Mouse (Mus musculus) hindbrain, postnatal 0 days (tissue): Measurements from ENCODE around the gene Trub2. TPM values are rescaled to one million over a fixed set of nuclear protein-coding genes. Genes with fewer than 3 reads are reported as not detected.

Experiments
- ATAC-seq: fragments of 200-750 bp; cut with Nextera tagmentation; 2 replicates; pipeline ENCODE4 v1.8.0; 2017; ENCODE audit warnings: mild to moderate bottlenecking, moderate TSS enrichment, moderate library complexity
- DNase-seq: peaks from one replicate; pipeline ENCODE4 v3.0.0-alpha.2; 2015; ENCODE audit warnings: low spot score
- H3K27ac ChIP-seq: fragments of 300-500 bp; sonication (generic); 2 replicates; pipeline ENCODE4 v1.5.1; 2014; ENCODE audit warnings: mild to moderate bottlenecking
- H3K27me3 ChIP-seq: fragments of 300-500 bp; sonication (generic); 2 replicates; pipeline ENCODE4 v1.6.1; 2014; ENCODE audit warnings: low read length, mixed read lengths; ENCODE audit not compliant: insufficient read depth
- H3K36me3 ChIP-seq: fragments of 300-500 bp; sonication (generic); 2 replicates; pipeline ENCODE4 v1.6.1; 2014; ENCODE audit warnings: low read length, mixed read lengths; ENCODE audit not compliant: insufficient read depth
- H3K4me1 ChIP-seq: fragments of 300-500 bp; sonication (generic); 2 replicates; pipeline ENCODE4 v1.6.1; 2014; ENCODE audit warnings: antibody characterized with exemption, low read length, mixed read lengths; ENCODE audit not compliant: insufficient read depth
- H3K4me2 ChIP-seq: fragments of 300-500 bp; sonication (generic); 2 replicates; pipeline ENCODE4 v1.6.1; 2014; ENCODE audit warnings: low read depth, mild to moderate bottlenecking, low read length, moderate library complexity, mixed read lengths
- H3K4me3 ChIP-seq: fragments of 300-500 bp; sonication (generic); 2 replicates; pipeline ENCODE4 v1.5.1; 2014; ENCODE audit warnings: low read length
- H3K9ac ChIP-seq: fragments of 300-500 bp; sonication (generic); replicated peaks from 2 replicates; pipeline ENCODE4 v1.6.1; 2014; ENCODE audit warnings: mild to moderate bottlenecking, low read length, moderate library complexity, mixed read lengths
- H3K9me3 ChIP-seq: fragments of 300-500 bp; sonication (generic); 2 replicates; pipeline ENCODE4 v1.6.1; 2016; ENCODE audit warnings: low read length, mixed read lengths
- CTCF ChIP-seq: IDR thresholded peaks from 2 replicates; pipeline ENCODE4 v1.5.1; 2016; ENCODE audit warnings: antibody characterized with exemption, control low read depth, low read depth
- WGBS: fragments of 180-500 bp; shearing (Covaris S2); extraction: QIAGEN DNeasy Blood & Tissue Kit; methylation state at CpG from one replicate; pipeline ENCODE4 v1.1.7; 2014; 5-methylcytosine and 5-hydroxymethylcytosine counted together
- polyA plus RNA-seq: library from polyadenylated mRNA; unstranded; fragments of >200 nt; fragmentation: Nextera tagmentation; extraction: Ambion mirVana; gene quantifications from 2 replicates; pipeline ENCODE4 v1.2.1, GENCODE M21; 2015
- total RNA-seq: library from RNA; depleted of rRNA; stranded (reverse); fragments of >200 nt; gene quantifications from 2 replicates; pipeline ENCODE4 v1.2.3, GENCODE M21; 2014

The Trub2 gene
- total and polyA plus RNA-seq, 2 experiments from 2014 or later = 32.5 to 49.9 TPM

DNA sequence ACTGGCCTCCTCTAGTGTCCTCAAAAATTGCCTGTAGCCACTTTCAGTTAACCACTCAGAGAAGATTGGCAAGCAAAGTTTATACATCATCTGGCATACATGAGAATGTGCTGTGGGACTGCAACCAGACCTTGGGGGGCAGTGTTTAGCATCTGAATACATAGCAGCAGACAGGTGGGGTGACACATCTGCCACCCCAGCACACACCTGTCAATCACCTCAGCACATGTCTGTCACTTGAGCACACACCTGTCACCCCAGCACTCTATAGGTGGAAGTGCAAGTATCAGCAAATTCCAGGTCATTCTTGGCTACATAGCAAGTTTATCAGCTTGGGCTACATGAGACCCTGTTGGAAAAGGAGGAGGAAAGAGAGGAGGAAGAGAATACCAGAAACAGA, 32.6 kb downstream of the Trub2 start:
- no peak for ATAC-seq
- H3K4me1 ChIP-seq = no peaks in the 10 kb centered on the region
- no peak overlapping the region for H3K4me3 ChIP-seq
- DNase-seq = no peak
- peaks cover 21% of the 10 kb centered on the region; the same call in 1 of the 2 replicates for H3K27me3 ChIP-seq
- no peak for TF ChIP-seq CTCF
- no peaks in the 10 kb centered on the region for H3K36me3 ChIP-seq
- H3K9ac ChIP-seq = no peak overlapping the region
- H3K9me3 ChIP-seq = no peaks in the 10 kb centered on the region
- H3K27ac ChIP-seq = no peak overlapping the region
- no peak overlapping the region for H3K4me2 ChIP-seq

GRCm38 (mm10) chr2:29752397-29752796, 35.9 kb downstream of the Trub2 start:
- Histone ChIP-seq H3K9me3 (no peaks in the 10 kb centered on the region), H3K4me2 (no peak overlapping the region), H3K9ac (no peak overlapping the region), H3K36me3 (no peaks in the 10 kb centered on the region), H3K27me3 (peaks cover 26% of the 10 kb centered on the region; the same call in 1 of the 2 replicates), H3K4me3 (no peak overlapping the region), H3K27ac (no peak overlapping the region), H3K4me1 (peaks cover 1% of the 10 kb centered on the region; the same call in 1 of the 2 replicates)
- DNase-seq (no peak), ATAC-seq (no peak)
- no peak for TF ChIP-seq CTCF
- 84% methylated on average over 5 of the region's 5 CpGs for WGBS

DNA sequence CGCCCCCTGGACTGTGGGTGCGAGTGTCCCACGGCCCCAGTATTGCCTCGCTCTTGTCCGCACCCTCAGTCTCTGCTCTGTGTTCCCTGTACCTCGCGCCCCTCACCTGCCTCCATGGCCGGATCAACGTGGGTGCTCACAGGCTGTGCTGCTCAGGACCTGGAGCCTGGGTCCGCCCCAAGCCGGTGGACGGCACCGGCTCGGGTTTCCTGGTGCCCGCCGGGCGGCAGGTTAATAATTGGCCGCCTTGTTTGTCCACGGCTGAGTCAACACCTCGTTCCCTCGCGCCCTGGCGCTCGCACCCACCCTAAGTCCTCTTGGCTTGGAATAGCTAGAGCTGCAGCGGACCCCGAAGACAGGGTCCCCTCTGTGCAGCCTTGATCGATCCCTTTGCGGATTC, 36.8 kb downstream of the Trub2 start, which contains the start of gene Gm13420:
TSS of gene Gm13420 (minus strand) at position 189 of the 400 bp plus-strand sequence.
- 0 out of 2 replicates have a peak within 1 kb of the TSS, but pooled peaks have one; percentile 0 for H3K9ac ChIP-seq
- ATAC-seq = no peak
- TF ChIP-seq CTCF = no peak
- no peak within 1 kb of the TSS for H3K27ac ChIP-seq
- no peaks in the 10 kb centered on the region for H3K36me3 ChIP-seq
- peaks cover 3% of the 10 kb centered on the region; the same call in 1 of the 2 replicates for H3K4me1 ChIP-seq
- peak within 1 kb of the TSS; percentile 29 for H3K4me2 ChIP-seq
- H3K27me3 ChIP-seq = peaks cover 26% of the 10 kb centered on the region; the same call in 1 of the 2 replicates
- no peak within 1 kb of the TSS for H3K4me3 ChIP-seq
- WGBS = 7% methylated on average over 28 of the region's 28 CpGs
- DNase-seq = no peak
- no peaks in the 10 kb centered on the region for H3K9me3 ChIP-seq

DNA sequence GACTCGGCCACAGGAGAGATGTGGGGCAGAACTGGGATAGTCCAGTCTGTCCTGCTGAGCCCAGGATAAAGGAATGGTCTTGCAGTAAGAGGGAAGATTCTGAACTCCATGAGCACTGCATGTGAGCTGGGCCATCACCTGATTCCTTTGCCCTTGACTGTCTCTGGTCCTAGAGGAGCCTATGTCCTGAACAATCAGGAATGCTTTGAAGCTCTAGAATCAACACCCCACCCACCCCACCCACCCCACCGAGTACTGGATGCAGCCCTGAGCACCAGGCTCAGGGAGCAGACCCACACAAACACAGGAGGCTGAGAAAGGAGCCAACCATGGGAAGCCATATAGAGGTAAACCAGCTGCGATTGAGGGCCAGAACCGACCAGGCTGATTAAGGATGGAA, 39.8 kb downstream of the Trub2 start:
- Histone ChIP-seq H3K4me3 (no peak overlapping the region), H3K36me3 (no peaks in the 10 kb centered on the region), H3K4me1 (peaks cover 3% of the 10 kb centered on the region; the same call in 1 of the 2 replicates), H3K4me2 (no peak overlapping the region), H3K9me3 (no peaks in the 10 kb centered on the region), H3K9ac (no peak overlapping the region), H3K27ac (no peak overlapping the region), H3K27me3 (peaks cover 26% of the 10 kb centered on the region; the same call in 1 of the 2 replicates)
- WGBS = 78% methylated on average over 4 of the region's 4 CpGs
- no peak for TF ChIP-seq CTCF
- DNase-seq = no peak
- no peak for ATAC-seq

DNA sequence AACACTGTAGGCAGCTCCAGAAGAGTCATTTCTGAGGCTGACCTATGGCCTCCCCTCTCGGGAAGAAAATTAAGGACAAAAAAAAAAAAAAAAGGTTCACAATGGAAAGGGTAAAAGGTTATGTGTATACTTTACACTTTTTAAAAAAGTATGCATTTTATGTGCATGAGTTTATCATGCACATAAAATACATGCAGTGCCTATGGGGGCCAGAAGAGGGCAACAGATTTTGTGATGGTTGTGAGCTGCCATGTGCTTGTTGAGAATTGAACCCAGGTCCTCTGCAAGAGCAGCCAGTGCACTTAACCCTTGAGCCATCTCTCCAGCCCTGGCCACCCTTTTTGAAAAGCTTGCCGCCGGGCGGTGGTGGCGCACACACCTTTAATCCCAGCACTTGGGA, 40.5 kb downstream of the Trub2 start:
- WGBS = 61% methylated on average over 5 of the region's 5 CpGs
- DNase-seq = peak; percentile 20
- no peak overlapping the region for H3K4me3 ChIP-seq
- peaks cover 3% of the 10 kb centered on the region; the same call in 1 of the 2 replicates for H3K4me1 ChIP-seq
- H3K36me3 ChIP-seq = no peaks in the 10 kb centered on the region
- TF ChIP-seq CTCF = peak; percentile 53
- no peaks in the 10 kb centered on the region for H3K9me3 ChIP-seq
- peaks cover 26% of the 10 kb centered on the region; the same call in 1 of the 2 replicates for H3K27me3 ChIP-seq
- no peak overlapping the region for H3K27ac ChIP-seq
- H3K4me2 ChIP-seq = peak overlapping the region; percentile 73; the same call in 1 of the 2 replicates
- H3K9ac ChIP-seq = no peak overlapping the region
- no peak for ATAC-seq

DNA sequence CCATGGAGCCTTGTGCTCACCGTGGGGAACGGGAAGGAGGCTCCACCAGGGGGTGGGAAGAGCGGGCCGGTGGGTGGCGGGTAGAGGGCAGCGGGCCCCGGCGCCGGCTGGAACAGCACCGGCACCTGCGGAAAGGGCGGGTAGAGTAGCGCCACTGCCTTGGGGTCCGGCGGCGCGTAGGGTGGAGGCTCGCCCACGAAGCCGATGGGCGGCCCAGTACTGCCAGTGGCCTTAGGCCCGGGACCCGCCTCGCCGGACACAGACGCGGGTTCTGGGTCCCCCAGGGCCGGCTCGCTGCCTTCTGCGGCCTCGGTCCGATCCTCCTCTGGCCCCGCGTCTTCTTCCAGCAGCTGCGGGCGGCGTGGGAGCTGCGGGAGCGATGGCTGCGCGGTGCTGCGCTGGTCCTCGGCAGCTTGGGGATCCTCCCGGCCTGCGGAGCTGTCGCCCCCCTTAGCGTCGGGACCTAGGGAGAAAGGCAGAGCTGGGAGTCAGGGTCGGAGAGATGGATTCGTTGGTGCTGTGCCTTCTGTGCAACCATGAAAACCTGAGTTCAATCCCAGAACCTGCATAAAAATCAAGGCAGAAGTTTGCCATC, 41.0 kb downstream of the Trub2 start:
- no peaks in the 10 kb centered on the region for H3K9me3 ChIP-seq
- no peaks in the 10 kb centered on the region for H3K36me3 ChIP-seq
- DNase-seq = no peak
- peak; percentile 25; the same call in 1 of the 2 replicates for ATAC-seq
- H3K27me3 ChIP-seq = peaks cover 21% of the 10 kb centered on the region; the same call in 1 of the 2 replicates
- peak overlapping the region; percentile 55 for H3K9ac ChIP-seq
- H3K4me3 ChIP-seq = peak overlapping the region; percentile 38
- peak overlapping the region; percentile 73 for H3K4me2 ChIP-seq
- no peak overlapping the region for H3K27ac ChIP-seq
- WGBS = 4% methylated on average over 50 of the region's 50 CpGs
- TF ChIP-seq CTCF = no peak
- peaks cover 3% of the 10 kb centered on the region; the same call in 1 of the 2 replicates for H3K4me1 ChIP-seq

DNA sequence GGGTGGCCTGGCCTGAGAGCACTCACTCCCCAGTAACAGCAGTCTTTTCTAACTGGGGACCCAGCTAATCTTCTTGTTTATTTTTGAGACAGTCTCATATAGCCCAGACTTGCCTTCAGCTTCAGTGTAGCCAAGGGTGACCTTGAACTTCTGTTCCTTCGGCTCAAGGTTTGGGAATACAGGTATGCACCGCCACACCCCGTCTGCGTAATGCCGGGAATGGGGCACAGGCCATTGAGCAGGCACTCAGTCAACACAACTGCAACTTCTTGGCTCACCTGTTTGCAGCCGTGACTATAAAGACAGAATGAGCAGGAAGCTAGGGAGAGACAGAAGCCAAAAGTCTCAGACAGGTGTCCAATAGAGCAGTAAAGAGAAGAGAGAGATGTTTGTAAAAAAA, 44.0 kb downstream of the Trub2 start:
- Histone ChIP-seq H3K36me3 (0 out of 2 replicates have a peak, but pooled peaks cover 7% of the 10 kb centered on the region), H3K27ac (no peak overlapping the region), H3K9me3 (no peaks in the 10 kb centered on the region), H3K27me3 (0 out of 2 replicates have a peak, but pooled peaks cover 4% of the 10 kb centered on the region), H3K4me2 (no peak overlapping the region), H3K9ac (no peak overlapping the region), H3K4me1 (peaks cover 3% of the 10 kb centered on the region; the same call in 1 of the 2 replicates), H3K4me3 (no peak overlapping the region)
- no peak for DNase-seq
- no peak for ATAC-seq
- TF ChIP-seq CTCF = no peak
- WGBS = 92% methylated on average over 6 of the region's 6 CpGs
